Mouse (Mus musculus): ENCODE data around the gene Nfyc.

GRCm38 (mm10) chr4:120743636-120744035 lies 87.7 kb downstream of the Nfyc start:
- no peak for TF ChIP-seq CTCF (IDR thresholded peaks at IDR 0.05; ENCODE audit: extremely low read depth, insufficient read length, insufficient replicate concordance, low read depth, low read length)
- TF ChIP-seq POLR2A (IDR thresholded peaks at IDR 0.05; ENCODE audit: low read depth, low read length) = no peak
